Mouse (Mus musculus) stomach, embryonic 14.5 days (tissue): ENCODE measurements around the gene Rps6ka5. TPM values are rescaled to one million over a fixed set of nuclear protein-coding genes. Genes with fewer than 3 reads are reported as not detected.

Experiments used
- polyA plus RNA-seq: library from polyadenylated mRNA; unstranded; fragments of >200 nt; fragmentation: Nextera tagmentation; extraction: Ambion mirVana; gene quantifications from 2 replicates; pipeline ENCODE4 v1.2.1, GENCODE M21; 2014

Gene Rps6ka5
- polyA plus RNA-seq, 1 experiment from 2014 or later, result 5.4 TPM

Other genes with a start within 250 kb of the Rps6ka5 start
- gene Ttc7b, start 206.2 kb downstream of the Rps6ka5 start, polyA plus RNA-seq, result 6.4 and 6.7 TPM in 2 replicates
- 2.6 and 4.4 TPM in 2 replicates for gene Dglucy, start 52.1 kb upstream of the Rps6ka5 start, polyA plus RNA-seq
- gene Gpr68, start 181.2 kb upstream of the Rps6ka5 start, polyA plus RNA-seq, result 0.46 and 0.59 TPM in 2 replicates